Mouse (Mus musculus) megakaryocyte-erythroid progenitor cell, adult 5-6 weeks (primary cell): ENCODE results near the gene Ipo5. TPM values are rescaled to one million over a fixed set of nuclear protein-coding genes. Genes with fewer than 3 reads are reported as not detected.

ENCODE experiments used
- ATAC-seq: replicated peaks from 2 replicates; pipeline ENCODE4 v1.8.0; 2016; ENCODE audit warnings: mild to moderate bottlenecking, inconsistent platforms; ENCODE audit not compliant: severe bottlenecking, poor library complexity, low FRiP score, low TSS enrichment
- total RNA-seq, 2 experiments: library from RNA; stranded (forward) in 1 of 2; stranded (reverse) in 1 of 2; fragments of 200-1000, 215-1000 nt in 1 of 2; fragments of >200 nt in 1 of 2; fragmentation: Nextera tagmentation in 1 of 2; gene quantifications; 2 replicates each; pipeline ENCODE4 v1.2.3; 2014 to 2017

Ipo5 gene
- total RNA-seq, 2 experiments from 2014 or later: 130 to 242 TPM

DNA sequence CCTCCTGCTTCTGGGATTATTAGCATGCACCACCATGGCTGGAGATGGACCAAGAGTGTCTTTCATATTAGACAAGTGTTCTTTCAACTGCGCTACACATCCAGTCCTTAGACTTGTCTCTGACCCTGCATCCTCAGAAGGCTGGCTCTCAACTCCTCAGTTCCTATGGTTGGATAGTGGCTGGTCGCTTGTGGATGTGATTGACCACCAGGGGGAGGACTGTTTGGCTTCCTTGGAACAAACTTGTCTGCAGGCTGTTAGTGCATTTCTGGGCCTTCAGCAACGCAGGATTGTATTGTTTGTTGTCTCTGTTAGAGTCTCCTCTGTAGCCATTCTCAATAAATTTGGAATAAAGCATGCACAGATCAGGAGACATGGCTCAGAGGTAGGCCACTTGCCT lies 68.5 kb downstream of the Ipo5 start:
- no peak for ATAC-seq

DNA sequence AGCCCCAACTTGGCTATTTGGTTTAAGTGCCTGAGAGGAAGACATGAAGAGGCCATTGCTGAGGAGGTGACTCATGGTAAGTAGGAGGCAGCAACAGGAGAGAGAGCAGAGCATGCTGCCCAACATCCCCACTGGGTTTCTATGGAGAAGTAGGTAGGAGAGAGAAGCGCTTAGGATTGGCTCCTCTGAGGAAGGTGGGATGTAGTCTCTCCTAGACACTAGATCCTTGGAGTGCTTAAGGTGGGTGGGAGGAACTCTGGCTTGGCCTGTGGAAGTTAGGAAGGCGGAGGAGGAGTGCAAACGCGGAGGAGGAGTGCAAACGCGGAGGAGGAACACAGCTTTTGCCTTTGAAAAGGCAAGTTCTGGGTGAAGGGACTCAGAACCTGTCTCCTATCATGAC lies 78.1 kb downstream of the Ipo5 start:
- no peak for ATAC-seq

Other genes starting within 250 kb of the Ipo5 start
- 0.20 TPM in 1 of 2 replicates, not detected in the other for gene Farp1, start 124.0 kb downstream of the Ipo5 start, total RNA-seq (2014; fragmentation: Nextera tagmentation)
- not detected in 2 replicates for gene Farp1, start 124.0 kb downstream of the Ipo5 start, total RNA-seq (2017)